Mouse (Mus musculus): Measurements from ENCODE around the gene Cep97.
A peak's percentile ranks its signal among the peaks of the same experiment; 100 is the strongest.
"Not testable (repeated sequence)": the region's sequence is repeated elsewhere in the genome, so short reads cannot be mapped to it uniquely, and the experiment has no call there.

The Cep97 gene

DNA sequence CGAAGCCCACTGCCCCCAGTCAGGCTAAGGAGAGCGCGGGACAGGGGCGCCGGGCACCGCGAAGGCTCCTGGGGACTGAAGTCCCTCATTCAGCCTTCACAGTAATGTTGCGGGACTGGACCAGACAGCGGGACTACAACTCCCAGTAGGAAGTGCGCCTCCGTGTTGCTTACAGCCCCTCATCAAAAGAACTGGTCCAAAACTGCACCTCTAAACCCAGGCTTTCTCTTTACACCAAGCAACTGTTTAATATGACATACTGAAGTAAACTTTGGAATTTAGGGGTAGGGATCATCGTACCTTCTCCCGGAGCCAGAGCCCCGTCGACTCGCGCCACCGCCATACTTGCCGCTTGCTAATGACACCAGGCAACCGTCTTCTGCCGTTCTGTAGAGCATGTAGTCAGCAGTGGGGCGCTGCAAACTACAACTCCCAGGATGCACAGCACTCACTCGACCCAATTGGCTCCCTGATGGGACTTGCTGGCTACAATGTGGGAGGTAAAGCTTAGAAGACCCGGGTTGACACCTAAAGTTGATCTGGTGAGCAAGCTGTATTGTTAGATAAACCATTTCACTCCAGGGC lies at the start of gene Cep97:
Cep97 (minus strand) TSS at position 403 of the 585 bp plus-strand sequence.
- DNase-seq: peak; percentile 89 to 93

DNA sequence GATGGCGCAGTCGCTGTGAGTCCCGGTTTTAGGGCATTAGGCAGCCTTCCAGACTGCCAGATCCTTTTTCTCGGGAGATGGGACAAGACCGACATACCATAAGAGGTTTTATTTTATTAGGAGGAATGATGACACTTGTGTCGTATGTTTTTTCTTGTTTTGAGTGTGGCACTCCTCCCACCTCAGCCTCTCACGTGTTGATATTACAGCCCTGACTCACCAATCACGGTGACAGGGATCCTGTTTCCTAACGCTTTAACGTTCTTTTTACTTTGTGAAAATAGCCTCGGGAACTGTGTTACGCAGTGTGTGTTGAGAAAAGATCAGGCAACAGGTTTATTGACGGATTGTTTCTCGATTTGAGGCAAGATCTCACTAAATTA lies 40.2 kb upstream of the Cep97 start:
- DNase-seq: no peak

GRCm38 (mm10) chr16:55974256-55974902 lies 39.7 kb upstream of the Cep97 start:
- peak; percentile 94 to 96 for DNase-seq

GRCm38 (mm10) chr16:55973431-55974255 lies 39.0 kb upstream of the Cep97 start, which contains the start of gene Zbtb11:
Zbtb11 (plus strand) TSS chr16:55973883.
- peak; percentile 100 for DNase-seq

GRCm38 (mm10) chr16:55972626-55973201 lies 38.1 kb upstream of the Cep97 start:
- DNase-seq: no peak

- DNase-seq: no peak
Measured at GRCm38 (mm10) chr16:55971735-55972615, 37.3 kb upstream of the Cep97 start.

- no peak for DNase-seq
Measured at GRCm38 (mm10) chr16:55970416-55970815, 35.8 kb upstream of the Cep97 start.

- DNase-seq: peak; percentile 64 to 73
Measured at GRCm38 (mm10) chr16:55969147-55969546, 34.5 kb upstream of the Cep97 start.

GRCm38 (mm10) chr16:55967221-55967620 lies 32.6 kb upstream of the Cep97 start:
- no peak for DNase-seq

- DNase-seq: peak; percentile 98
Measured at GRCm38 (mm10) chr16:55966212-55966871, 31.7 kb upstream of the Cep97 start, which contains the start of gene Rpl24. Rpl24 (plus strand) TSS chr16:55966275.

- DNase-seq: peak; percentile 35 to 59
Measured at GRCm38 (mm10) chr16:55964126-55964949, 29.7 kb upstream of the Cep97 start.

GRCm38 (mm10) chr16:55963068-55963467 lies 28.4 kb upstream of the Cep97 start:
- not testable (repeated sequence) for DNase-seq

GRCm38 (mm10) chr16:55954196-55954595 lies 19.5 kb upstream of the Cep97 start:
- DNase-seq: not testable (repeated sequence)

DNA sequence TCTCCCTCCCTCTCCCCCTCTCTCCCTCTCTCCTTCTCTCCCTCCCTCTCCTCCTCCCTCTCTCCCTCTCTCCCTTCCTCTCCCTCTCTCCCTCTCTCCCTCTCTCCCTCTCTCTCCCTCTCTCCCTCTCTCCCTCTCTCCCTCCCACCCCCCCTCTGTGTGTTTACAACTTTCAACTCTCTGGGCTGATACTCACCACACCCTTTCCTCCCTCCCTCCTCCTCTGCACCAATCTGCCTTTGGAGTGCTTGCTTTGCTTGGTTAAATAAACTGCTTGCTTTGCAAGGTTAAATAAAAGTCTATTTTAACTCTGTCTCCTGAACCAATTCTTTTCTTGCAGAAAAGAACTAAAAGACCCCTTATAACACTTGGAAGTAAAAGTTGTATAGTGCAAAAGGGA lies 18.1 kb upstream of the Cep97 start:
- DNase-seq: no peak

DNA sequence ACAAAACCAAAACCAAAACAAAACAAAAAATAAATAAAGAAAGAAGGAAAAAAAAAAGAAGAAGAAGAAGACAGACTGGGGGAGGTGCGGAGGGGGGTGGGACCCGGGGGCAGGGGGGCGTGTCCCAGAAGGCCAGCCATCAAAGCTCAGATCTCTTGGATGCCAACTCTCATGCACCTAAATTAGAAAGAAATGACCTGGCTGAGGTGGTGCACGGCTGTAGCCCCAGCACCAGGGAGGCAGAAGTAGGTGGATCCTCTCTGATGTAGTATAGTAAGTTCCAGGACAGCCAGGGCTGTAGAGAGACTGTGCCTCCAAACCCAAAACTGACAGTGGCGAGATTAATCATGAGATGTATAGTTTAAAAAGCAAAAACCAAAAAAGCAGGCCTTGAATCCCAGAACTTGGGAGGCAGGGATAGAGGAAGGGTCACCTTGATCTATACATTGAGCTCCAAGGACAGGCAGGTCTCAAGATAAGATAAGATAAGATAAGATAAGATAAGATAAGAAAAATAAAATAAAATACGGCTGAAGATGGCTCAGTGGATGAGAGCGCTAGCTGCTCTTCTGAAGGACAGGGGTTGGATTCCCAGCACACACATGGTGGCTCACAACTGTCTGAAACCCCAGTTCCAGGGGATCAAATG lies 17.1 kb upstream of the Cep97 start:
- no peak for DNase-seq

DNA sequence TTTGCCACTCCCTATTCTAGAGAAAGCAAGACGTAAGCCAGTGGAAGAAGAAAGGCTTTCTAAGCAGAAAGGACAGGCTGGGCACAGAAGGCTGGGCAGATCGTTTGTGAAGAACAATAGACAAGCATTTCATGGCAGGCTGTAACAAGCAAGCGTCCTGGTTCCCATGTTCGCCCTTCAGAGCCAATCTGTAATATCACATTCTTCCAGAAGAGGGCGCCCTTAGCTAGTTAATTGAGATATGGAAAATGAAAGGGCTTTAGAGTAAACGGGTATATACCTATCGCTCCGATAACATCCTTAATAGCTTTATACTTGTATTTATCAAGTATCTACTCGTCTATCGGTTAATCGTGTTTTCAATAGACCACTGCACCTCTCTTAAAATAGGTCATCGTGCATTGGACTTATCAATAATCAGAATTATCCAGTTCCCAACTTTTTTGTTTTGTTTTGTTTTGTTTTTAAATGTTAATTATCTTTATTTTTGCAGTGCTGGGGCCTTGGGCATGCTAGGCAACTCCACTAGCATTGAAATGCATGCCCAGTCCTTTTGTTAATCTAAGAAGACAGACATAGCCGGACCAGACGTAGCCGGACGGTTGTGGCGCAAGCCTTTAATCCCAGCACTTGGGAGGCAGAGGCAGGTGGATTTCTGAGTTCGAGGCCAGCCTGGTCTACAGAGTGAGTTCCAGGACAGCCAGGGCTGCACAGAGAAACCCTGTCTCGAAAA lies 16.5 kb upstream of the Cep97 start:
- DNase-seq: peak; percentile 64 to 74

GRCm38 (mm10) chr16:55950462-55950861 lies 15.8 kb upstream of the Cep97 start:
- DNase-seq: no peak

GRCm38 (mm10) chr16:55948963-55949362 lies 14.3 kb upstream of the Cep97 start:
- DNase-seq: peak; percentile 56 to 68

DNA sequence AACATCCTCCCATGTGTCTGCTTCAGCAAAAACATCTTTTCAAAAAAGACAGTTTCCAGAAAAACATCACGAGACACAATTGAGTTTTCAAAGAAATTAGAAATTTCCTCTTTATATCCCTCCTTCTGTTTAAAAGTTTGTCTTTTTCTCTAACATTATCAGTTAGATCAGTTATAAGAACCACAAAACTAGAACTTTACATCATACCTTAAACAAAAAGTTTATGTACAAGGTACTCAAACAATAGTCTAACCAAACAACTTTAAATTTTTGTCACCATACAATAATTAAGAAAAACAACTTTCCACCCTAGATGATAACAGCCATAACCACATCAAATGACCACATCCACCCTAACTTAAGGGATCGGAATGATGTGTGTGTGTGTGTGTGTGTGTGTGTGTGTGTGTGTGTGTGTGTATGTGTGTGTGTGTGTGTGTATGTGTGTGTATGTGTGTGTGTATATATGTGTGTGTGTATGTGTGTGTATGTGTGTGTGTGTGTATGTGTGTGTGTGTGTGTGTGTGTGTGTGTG lies 13.3 kb upstream of the Cep97 start:
- not testable (repeated sequence) for DNase-seq
